Mouse (Mus musculus): ENCODE measurements at regions not wholly inside any gene's neighbourhood (a gene's known extent, or its start where the extent isn't known, plus 50 kb on each side); places are given as distances from the start of the nearest gene placed in this dataset.
A peak's percentile ranks its signal among the peaks of the same experiment; 100 is the strongest.

DNA sequence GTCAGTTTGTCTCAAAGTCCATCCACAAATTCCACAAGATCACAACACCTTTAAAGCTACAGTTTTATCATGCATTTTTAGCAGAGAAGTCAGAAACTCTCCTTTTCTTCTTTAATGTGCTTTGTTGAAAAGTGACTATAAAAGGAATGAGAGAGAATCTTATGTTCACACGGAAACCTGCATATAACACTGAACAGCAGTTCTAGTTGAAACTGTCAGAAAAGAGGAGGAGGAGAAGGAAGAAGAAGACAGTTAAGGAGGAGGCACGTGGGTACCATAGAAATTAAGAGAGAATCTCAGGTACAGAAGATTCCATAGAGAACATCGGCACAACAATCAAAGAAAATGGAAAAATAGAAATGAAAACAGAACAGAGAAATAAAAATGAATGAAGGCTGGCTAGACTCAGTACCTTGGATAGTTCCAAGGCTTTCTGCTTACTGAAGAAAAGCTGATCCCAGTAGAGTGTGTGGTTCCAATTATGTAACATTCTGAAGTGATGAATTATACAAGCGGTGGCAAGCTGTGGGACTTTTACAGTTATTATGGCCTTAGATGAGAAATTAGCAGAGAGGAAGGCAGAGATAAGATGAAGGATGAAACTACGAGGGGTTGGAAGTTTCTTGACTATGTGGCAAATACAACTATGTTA, 144.0 kb upstream of the Aco1 start:
- H3K36me3 ChIP-seq (ENCODE audit: control insufficient read depth, insufficient read depth, low read length) = no peaks in the 10 kb centered on the region
- H3K9ac ChIP-seq (ENCODE audit: low read length) = no peak overlapping the region
- no peaks in the 10 kb centered on the region for H3K4me1 ChIP-seq (ENCODE audit: control insufficient read depth in 2 of 2, insufficient read depth in 2 of 2, low read length in 2 of 2)
- no peaks in the 10 kb centered on the region for H3K27me3 ChIP-seq (ENCODE audit: control insufficient read depth, insufficient read depth, low read length)
- H3K4me3 ChIP-seq (ENCODE audit: control insufficient read depth in 1 of 2, insufficient read depth in 1 of 2, low read depth in 1 of 2, low read length in 2 of 2) = no peak overlapping the region
- H3K9me3 ChIP-seq (ENCODE audit: control insufficient read depth, low read length) = no peaks in the 10 kb centered on the region
- no peak overlapping the region for H3K4me2 ChIP-seq (ENCODE audit: low read length)
- H3K27ac ChIP-seq (replicated peaks in 1 of 2; ENCODE audit: control insufficient read depth in 1 of 2, insufficient read depth in 1 of 2, low read depth in 2 of 2, low read length in 2 of 2) = no peak overlapping the region
- WGBS = 58% methylated on average over 5 of the region's 5 CpGs
- ATAC-seq (ENCODE audit: insufficient number of reproducible peaks, insufficient read depth, low FRiP score, low read depth) = no peak

GRCm38 (mm10) chr4:40014666-40015065, 128.2 kb upstream of the Aco1 start:
- H3K9ac ChIP-seq (ENCODE audit: low read length) = no peak overlapping the region
- H3K4me3 ChIP-seq (ENCODE audit: control insufficient read depth in 1 of 2, insufficient read depth in 1 of 2, low read depth in 1 of 2, low read length in 2 of 2) = no peak overlapping the region
- no peaks in the 10 kb centered on the region for H3K27me3 ChIP-seq (ENCODE audit: control insufficient read depth, insufficient read depth, low read length)
- H3K9me3 ChIP-seq (ENCODE audit: control insufficient read depth, low read length) = no peaks in the 10 kb centered on the region
- H3K4me1 ChIP-seq (ENCODE audit: control insufficient read depth in 2 of 2, insufficient read depth in 2 of 2, low read length in 2 of 2) = no peaks in the 10 kb centered on the region
- WGBS = 56% methylated on average over 7 of the region's 7 CpGs
- no peak overlapping the region for H3K27ac ChIP-seq (replicated peaks in 1 of 2; ENCODE audit: control insufficient read depth in 1 of 2, insufficient read depth in 1 of 2, low read depth in 2 of 2, low read length in 2 of 2)
- ATAC-seq (ENCODE audit: insufficient number of reproducible peaks, insufficient read depth, low FRiP score, low read depth) = no peak
- no peaks in the 10 kb centered on the region for H3K36me3 ChIP-seq (ENCODE audit: control insufficient read depth, insufficient read depth, low read length)
- no peak overlapping the region for H3K4me2 ChIP-seq (ENCODE audit: low read length)

GRCm38 (mm10) chr4:40016856-40017255, 126.0 kb upstream of the Aco1 start:
- Histone ChIP-seq H3K9ac (ENCODE audit: low read length) (no peak overlapping the region), H3K36me3 (ENCODE audit: control insufficient read depth, insufficient read depth, low read length) (no peaks in the 10 kb centered on the region), H3K4me1 (ENCODE audit: control insufficient read depth in 2 of 2, insufficient read depth in 2 of 2, low read length in 2 of 2) (no peaks in the 10 kb centered on the region), H3K27ac (replicated peaks in 1 of 2; ENCODE audit: control insufficient read depth in 1 of 2, insufficient read depth in 1 of 2, low read depth in 2 of 2, low read length in 2 of 2) (no peak overlapping the region), H3K9me3 (ENCODE audit: control insufficient read depth, low read length) (no peaks in the 10 kb centered on the region), H3K4me3 (ENCODE audit: control insufficient read depth in 1 of 2, insufficient read depth in 1 of 2, low read depth in 1 of 2, low read length in 2 of 2) (no peak overlapping the region), H3K4me2 (ENCODE audit: low read length) (peak overlapping the region; percentile 39), H3K27me3 (ENCODE audit: control insufficient read depth, insufficient read depth, low read length) (no peaks in the 10 kb centered on the region)
- WGBS = 31% methylated on average over 15 of the region's 15 CpGs
- no peak for ATAC-seq (ENCODE audit: insufficient number of reproducible peaks, insufficient read depth, low FRiP score, low read depth)

GRCm38 (mm10) chr4:40018208-40018607, 124.7 kb upstream of the Aco1 start:
- H3K27ac ChIP-seq (replicated peaks in 1 of 2; ENCODE audit: control insufficient read depth in 1 of 2, insufficient read depth in 1 of 2, low read depth in 2 of 2, low read length in 2 of 2) = no peak overlapping the region
- H3K4me1 ChIP-seq (ENCODE audit: control insufficient read depth in 2 of 2, insufficient read depth in 2 of 2, low read length in 2 of 2) = no peaks in the 10 kb centered on the region
- WGBS = 71% methylated on average over 4 of the region's 4 CpGs
- no peaks in the 10 kb centered on the region for H3K27me3 ChIP-seq (ENCODE audit: control insufficient read depth, insufficient read depth, low read length)
- ATAC-seq (ENCODE audit: insufficient number of reproducible peaks, insufficient read depth, low FRiP score, low read depth) = no peak
- H3K36me3 ChIP-seq (ENCODE audit: control insufficient read depth, insufficient read depth, low read length) = no peaks in the 10 kb centered on the region
- no peak overlapping the region for H3K4me3 ChIP-seq (ENCODE audit: control insufficient read depth in 1 of 2, insufficient read depth in 1 of 2, low read depth in 1 of 2, low read length in 2 of 2)
- H3K9me3 ChIP-seq (ENCODE audit: control insufficient read depth, low read length) = no peaks in the 10 kb centered on the region
- H3K9ac ChIP-seq (ENCODE audit: low read length) = no peak overlapping the region
- no peak overlapping the region for H3K4me2 ChIP-seq (ENCODE audit: low read length)

DNA sequence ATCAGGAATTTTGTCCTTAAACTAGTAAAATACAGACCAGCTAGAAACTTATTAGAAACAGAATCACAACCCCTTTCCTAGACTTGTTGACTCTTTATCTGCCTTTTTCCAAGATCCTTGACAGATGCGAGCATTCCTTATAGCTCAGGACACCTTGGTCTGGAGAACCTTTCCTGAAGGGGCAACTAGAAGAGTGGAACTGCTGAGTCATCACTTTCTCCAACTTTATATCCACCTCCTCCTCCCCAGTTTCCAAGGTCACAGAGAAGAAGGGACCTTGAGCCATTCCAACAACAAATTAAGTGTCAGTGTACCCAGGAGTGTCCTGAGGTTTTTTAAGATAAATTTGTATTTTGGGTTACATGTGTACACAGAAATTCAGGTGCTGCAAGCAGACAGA, 111.5 kb upstream of the Aco1 start:
- Histone ChIP-seq H3K27ac (replicated peaks in 1 of 2; ENCODE audit: control insufficient read depth in 1 of 2, insufficient read depth in 1 of 2, low read depth in 2 of 2, low read length in 2 of 2) (no peak overlapping the region), H3K4me2 (ENCODE audit: low read length) (no peak overlapping the region), H3K36me3 (ENCODE audit: control insufficient read depth, insufficient read depth, low read length) (no peaks in the 10 kb centered on the region), H3K9ac (ENCODE audit: low read length) (no peak overlapping the region), H3K9me3 (ENCODE audit: control insufficient read depth, low read length) (no peaks in the 10 kb centered on the region), H3K4me1 (ENCODE audit: control insufficient read depth in 2 of 2, insufficient read depth in 2 of 2, low read length in 2 of 2) (no peaks in the 10 kb centered on the region), H3K27me3 (ENCODE audit: control insufficient read depth, insufficient read depth, low read length) (no peaks in the 10 kb centered on the region), H3K4me3 (ENCODE audit: control insufficient read depth in 1 of 2, insufficient read depth in 1 of 2, low read depth in 1 of 2, low read length in 2 of 2) (no peak overlapping the region)
- 80% methylated on average over 1 of the region's 1 CpGs for WGBS
- no peak for ATAC-seq (ENCODE audit: insufficient number of reproducible peaks, insufficient read depth, low FRiP score, low read depth)

DNA sequence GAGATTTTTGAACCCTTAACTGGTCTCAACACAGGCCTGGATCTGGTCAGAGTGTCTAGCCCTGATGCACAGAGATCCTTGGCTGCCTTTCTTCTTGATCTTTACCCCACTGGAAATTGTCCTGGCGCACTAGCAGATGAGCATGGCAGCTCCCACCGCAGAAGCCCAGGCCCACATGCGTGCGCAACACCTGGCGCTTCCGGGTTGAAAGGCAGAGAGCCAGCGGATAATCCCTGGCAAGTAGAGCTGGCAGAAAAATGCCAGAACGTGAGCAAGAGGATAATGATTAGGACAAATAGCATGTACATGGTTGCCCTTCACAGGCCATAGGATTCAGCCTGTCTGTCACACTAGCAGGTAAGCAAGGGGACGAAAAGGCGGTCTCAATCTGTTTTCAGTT, 95.0 kb upstream of the Aco1 start:
- 92% methylated on average over 10 of the region's 10 CpGs for WGBS

DNA sequence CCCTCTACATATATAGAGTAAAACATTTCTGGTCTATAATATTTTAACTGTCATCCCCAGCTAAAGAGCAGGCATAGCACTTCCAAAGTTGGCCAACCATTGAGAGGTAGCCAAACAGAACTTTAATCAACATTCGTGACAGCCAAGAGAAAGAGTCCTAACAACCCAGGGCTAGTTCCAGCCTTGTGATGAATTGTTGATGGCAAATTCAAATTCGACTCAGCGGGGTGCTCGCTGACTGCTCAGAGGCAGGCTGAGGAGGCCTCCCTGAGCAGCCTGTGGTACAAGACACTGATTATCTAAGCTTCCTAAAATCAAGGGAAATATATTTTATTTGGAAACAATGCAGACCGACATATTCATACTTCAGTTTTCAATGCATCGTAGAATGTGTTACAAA, 93.8 kb upstream of the Aco1 start:
- Histone ChIP-seq H3K4me2 (ENCODE audit: low read length) (no peak overlapping the region), H3K36me3 (ENCODE audit: control insufficient read depth, insufficient read depth, low read length) (no peaks in the 10 kb centered on the region), H3K9me3 (ENCODE audit: control insufficient read depth, low read length) (no peaks in the 10 kb centered on the region), H3K27ac (replicated peaks in 1 of 2; ENCODE audit: control insufficient read depth in 1 of 2, insufficient read depth in 1 of 2, low read depth in 2 of 2, low read length in 2 of 2) (no peak overlapping the region), H3K4me3 (ENCODE audit: control insufficient read depth in 1 of 2, insufficient read depth in 1 of 2, low read depth in 1 of 2, low read length in 2 of 2) (no peak overlapping the region), H3K4me1 (ENCODE audit: control insufficient read depth in 2 of 2, insufficient read depth in 2 of 2, low read length in 2 of 2) (no peaks in the 10 kb centered on the region), H3K9ac (ENCODE audit: low read length) (no peak overlapping the region), H3K27me3 (ENCODE audit: control insufficient read depth, insufficient read depth, low read length) (no peaks in the 10 kb centered on the region)
- ATAC-seq (ENCODE audit: insufficient number of reproducible peaks, insufficient read depth, low FRiP score, low read depth) = no peak
- WGBS = 76% methylated on average over 6 of the region's 6 CpGs

More for the DNA sequence above, 95.0 kb upstream of the Aco1 start:
- H3K9ac ChIP-seq (ENCODE audit: low read length) = no peak overlapping the region
- no peaks in the 10 kb centered on the region for H3K36me3 ChIP-seq (ENCODE audit: control insufficient read depth, insufficient read depth, low read length)
- no peak for ATAC-seq (ENCODE audit: insufficient number of reproducible peaks, insufficient read depth, low FRiP score, low read depth)
- H3K27ac ChIP-seq (replicated peaks in 1 of 2; ENCODE audit: control insufficient read depth in 1 of 2, insufficient read depth in 1 of 2, low read depth in 2 of 2, low read length in 2 of 2) = no peak overlapping the region
- no peaks in the 10 kb centered on the region for H3K9me3 ChIP-seq (ENCODE audit: control insufficient read depth, low read length)
- H3K4me2 ChIP-seq (ENCODE audit: low read length) = no peak overlapping the region
- no peak overlapping the region for H3K4me3 ChIP-seq (ENCODE audit: control insufficient read depth in 1 of 2, insufficient read depth in 1 of 2, low read depth in 1 of 2, low read length in 2 of 2)
- H3K27me3 ChIP-seq (ENCODE audit: control insufficient read depth, insufficient read depth, low read length) = no peaks in the 10 kb centered on the region
- H3K4me1 ChIP-seq (ENCODE audit: control insufficient read depth in 2 of 2, insufficient read depth in 2 of 2, low read length in 2 of 2) = no peaks in the 10 kb centered on the region

DNA sequence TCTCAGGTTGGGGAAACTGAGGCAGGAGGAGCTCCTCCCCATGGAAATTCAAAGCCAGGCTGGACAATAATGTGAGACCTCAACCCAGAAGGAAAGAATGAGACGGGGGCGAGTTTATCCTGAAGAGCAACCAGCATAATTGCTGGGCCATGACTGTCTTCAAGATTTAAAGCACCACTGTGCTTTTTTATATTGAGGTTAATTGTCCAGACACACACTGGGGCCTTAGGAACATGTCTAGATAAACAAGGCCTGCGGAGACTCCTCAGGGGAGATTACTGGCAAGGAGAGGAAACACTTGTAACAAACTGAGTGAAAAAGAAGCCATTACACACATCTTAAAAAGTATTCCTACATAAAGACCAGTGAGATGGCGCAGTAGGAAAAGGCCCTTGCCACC, 91.0 kb upstream of the Aco1 start:
- Histone ChIP-seq H3K9ac (ENCODE audit: low read length) (no peak overlapping the region), H3K4me2 (ENCODE audit: low read length) (no peak overlapping the region), H3K27me3 (ENCODE audit: control insufficient read depth, insufficient read depth, low read length) (no peaks in the 10 kb centered on the region), H3K36me3 (ENCODE audit: control insufficient read depth, insufficient read depth, low read length) (no peaks in the 10 kb centered on the region), H3K9me3 (ENCODE audit: control insufficient read depth, low read length) (no peaks in the 10 kb centered on the region), H3K4me1 (ENCODE audit: control insufficient read depth in 2 of 2, insufficient read depth in 2 of 2, low read length in 2 of 2) (no peaks in the 10 kb centered on the region), H3K4me3 (ENCODE audit: control insufficient read depth in 1 of 2, insufficient read depth in 1 of 2, low read depth in 1 of 2, low read length in 2 of 2) (no peak overlapping the region), H3K27ac (replicated peaks in 1 of 2; ENCODE audit: control insufficient read depth in 1 of 2, insufficient read depth in 1 of 2, low read depth in 2 of 2, low read length in 2 of 2) (no peak overlapping the region)
- 85% methylated on average over 4 of the region's 4 CpGs for WGBS
- ATAC-seq (ENCODE audit: insufficient number of reproducible peaks, insufficient read depth, low FRiP score, low read depth) = no peak

Data from heart, embryonic 14.5 days (tissue).